Comparison of ENCODE assay signal across 19 mouse cellular contexts in genomic region chr7:125182266-125182665, GRCm38 (mm10).
DNase-seq lines count a peak whose midpoint lies in the region; ATAC-seq lines count a peak whose summit lies in the region.
"Had no signal": no experiment of that assay in that cellular context is flagged by ENCODE, and none has a peak within 500 bp of the region (broad histone marks: within the 10 kb centered on the region; RNA-seq: fewer than 3 reads in every experiment).

No protein-coding gene starts in this region.

- no peak overlapping the region for H3K9ac ChIP-seq in heart, embryonic 11.5 days (ENCODE audit: low read depth, low read length)
- H3K9ac ChIP-seq: embryonic facial prominence, embryonic 12.5 days; forebrain, embryonic 15.5 days; liver, embryonic 12.5 days had no signal

- intact Hi-C loops in left cerebral cortex, postnatal 36 days (cut with DNase I), result loop anchor here (5.0 to 10.0 kb wide), 3 partner anchors 797 to 1657 kb away; no protein-coding TSS in a partner anchor
- intact Hi-C loops in heart, postnatal 14 days (cut with DNase I), result loop anchor here (5.0 kb wide), 1 partner anchor 1050 kb away; no protein-coding TSS in a partner anchor

- no peaks in the 10 kb centered on the region for H3K4me1 ChIP-seq in heart, embryonic 11.5 days (ENCODE audit: control insufficient read depth, insufficient read depth, low read length)
- H3K4me1 ChIP-seq: embryonic facial prominence, embryonic 12.5 days; liver, embryonic 12.5 days had no signal

- no peak overlapping the region for H3K27ac ChIP-seq in heart, embryonic 11.5 days (ENCODE audit: low read depth, low read length)
- H3K27ac ChIP-seq: embryonic facial prominence, embryonic 12.5 days; forebrain, embryonic 15.5 days; hindbrain, embryonic 10.5 days; hindbrain, postnatal 0 days; liver, embryonic 12.5 days had no signal

- no peaks in the 10 kb centered on the region for H3K9me3 ChIP-seq in heart, embryonic 11.5 days (replicated peaks; ENCODE audit: control insufficient read depth, low read length)
- H3K9me3 ChIP-seq: embryonic facial prominence, embryonic 12.5 days; forebrain, embryonic 15.5 days; hindbrain, embryonic 10.5 days had no signal

- peak; percentile 40 for DNase-seq in heart, adult 11 months
- peak; percentile 40 to 46 for DNase-seq in right cerebral cortex, adult 2 months (ENCODE audit: low spot score in 2 of 2)
- no peak for DNase-seq in right cerebral cortex, postnatal 25 days
- DNase-seq in layer of hippocampus, adult 8-10 months (ENCODE audit: low spot score in 2 of 2), result peak; percentile 18 to 34
- DNase-seq in left cerebral cortex, postnatal 36 days (ENCODE audit: low spot score in 2 of 2), result peak; percentile 10 to 14
- DNase-seq in lung, postnatal 25 days (ENCODE audit: low spot score), result no peak
- DNase-seq in heart, postnatal 14 days, result no peak
- DNase-seq: gastrocnemius, postnatal 25 days; kidney, adult 18-20 months; lung, adult 2 months; thymus, postnatal 25 days had no signal

- 73% methylated on average over 4 of the region's 4 CpGs for WGBS in heart, embryonic 11.5 days (ENCODE audit: insufficient replicate concordance)

- ATAC-seq in heart, embryonic 11.5 days (replicated peaks; ENCODE audit: insufficient number of reproducible peaks, low FRiP score, low TSS enrichment), result no peak
- ATAC-seq: activated CD4-positive, CD25-positive, alpha-beta regulatory T cell, adult 4 months; liver, embryonic 12.5 days had no signal

- no peak overlapping the region for H3K4me2 ChIP-seq in heart, embryonic 11.5 days
- H3K4me2 ChIP-seq: embryonic facial prominence, embryonic 12.5 days; forebrain, embryonic 15.5 days; liver, embryonic 12.5 days had no signal

- H3K4me3 ChIP-seq in heart, embryonic 11.5 days (ENCODE audit: low read depth, low read length), result no peak overlapping the region
- H3K4me3 ChIP-seq: embryonic facial prominence, embryonic 12.5 days; forebrain, embryonic 15.5 days; hindbrain, embryonic 10.5 days; liver, embryonic 12.5 days had no signal

- no peaks in the 10 kb centered on the region for H3K27me3 ChIP-seq in heart, embryonic 11.5 days (ENCODE audit: control insufficient read depth, insufficient read depth, low read length)
- H3K27me3 ChIP-seq: embryonic facial prominence, embryonic 12.5 days; liver, embryonic 12.5 days had no signal

- no peaks in the 10 kb centered on the region for H3K36me3 ChIP-seq in heart, embryonic 11.5 days (ENCODE audit: control insufficient read depth, insufficient read depth, low read length)
- H3K36me3 ChIP-seq: embryonic facial prominence, embryonic 12.5 days; forebrain, embryonic 15.5 days; G1E; hindbrain, embryonic 10.5 days; liver, embryonic 12.5 days had no signal

Comparison
In these comparisons a context has a peak if more than half of its experiments do, and no peak if none do; other contexts are left out.
1. DNase-seq: peak in heart, adult 11 months (single experiment), right cerebral cortex, adult 2 months (2 of 2), layer of hippocampus, adult 8-10 months (2 of 2) and left cerebral cortex, postnatal 36 days (2 of 2); none in right cerebral cortex, postnatal 25 days (single experiment), lung, postnatal 25 days (single experiment) and heart, postnatal 14 days (0 of 2).